13 mouse cellular contexts compared by ENCODE assay signal in genomic region chr2:50196681-50197080, GRCm38 (mm10).
DNase-seq lines count a peak whose midpoint lies in the region; ATAC-seq and TF ChIP-seq lines count a peak whose summit lies in the region.
"Had no signal": no experiment of that assay in that cellular context is flagged by ENCODE, and none has a peak within 500 bp of the region (broad histone marks: within the 10 kb centered on the region; RNA-seq: fewer than 3 reads in every experiment).

No protein-coding gene starts in this region.

- 48% methylated on average over 1 of the region's 1 CpGs for WGBS in kidney, adult 2 months

- no peak for ATAC-seq in granulocyte monocyte progenitor cell, adult 5-6 weeks (replicated peaks; ENCODE audit: poor library complexity, severe bottlenecking)
- no peak for ATAC-seq in megakaryocyte, adult 5-6 weeks (ENCODE audit: poor library complexity, severe bottlenecking)
- ATAC-seq: liver, embryonic 12.5 days had no signal

- no peak overlapping the region for H3K4me3 ChIP-seq in kidney, adult 2 months (ENCODE audit: insufficient read depth, low read depth, low read length)
- H3K4me3 ChIP-seq: embryonic facial prominence, embryonic 13.5 days; liver, embryonic 12.5 days; neural tube, embryonic 13.5 days had no signal

- no peak overlapping the region for H3K27ac ChIP-seq in kidney, adult 2 months (ENCODE audit: insufficient read depth, low read depth, low read length)
- H3K27ac ChIP-seq: embryonic facial prominence, embryonic 13.5 days; liver, embryonic 12.5 days; neural tube, embryonic 13.5 days had no signal

- peak; percentile 11 for DNase-seq in kidney, adult 2 months
- no peak for DNase-seq in kidney, adult 11 months
- peak; percentile 61 for DNase-seq in retina, postnatal 1 day
- DNase-seq in retina, embryonic 14.5 days (ENCODE audit: low spot score) = no peak
- peak; percentile 29 to 31 for DNase-seq in left cerebral cortex, adult 18-20 months (ENCODE audit: low spot score in 2 of 2)
- peak; percentile 44 for DNase-seq in telencephalon, adult 2 months (ENCODE audit: low read depth, low spot score)
- DNase-seq: cerebellum, adult 11 months; kidney, adult 8-10 months had no signal

- no peaks in the 10 kb centered on the region for H3K27me3 ChIP-seq in kidney, adult 2 months (replicated peaks; ENCODE audit: control insufficient read depth, insufficient read depth, low read length)
- H3K27me3 ChIP-seq: embryonic facial prominence, embryonic 13.5 days; liver, embryonic 12.5 days; neural tube, embryonic 13.5 days had no signal

- no peaks in the 10 kb centered on the region for H3K36me3 ChIP-seq in kidney, adult 2 months (ENCODE audit: control insufficient read depth, insufficient read depth, low read length)
- H3K36me3 ChIP-seq: embryonic facial prominence, embryonic 13.5 days; liver, embryonic 12.5 days; neural tube, embryonic 13.5 days had no signal

- no peak for TF ChIP-seq CTCF in kidney, adult 2 months (conservative IDR thresholded peaks at IDR 0.05; ENCODE audit: insufficient read depth, insufficient read length, low read depth, low read length)

- no peak for TF ChIP-seq POLR2A in kidney, adult 2 months (IDR thresholded peaks at IDR 0.05; ENCODE audit: low read depth, low read length)

- no peaks in the 10 kb centered on the region for H3K4me1 ChIP-seq in kidney, adult 2 months (ENCODE audit: control insufficient read depth, insufficient read depth, low read length)
- H3K4me1 ChIP-seq: liver, embryonic 12.5 days had no signal

Comparison
In these comparisons a context has a peak if more than half of its experiments do, and no peak if none do; other contexts are left out.
1. DNase-seq: peak in kidney, adult 2 months (single experiment), retina, postnatal 1 day (single experiment), left cerebral cortex, adult 18-20 months (2 of 2) and telencephalon, adult 2 months (single experiment); none in kidney, adult 11 months (single experiment) and retina, embryonic 14.5 days (single experiment).